Mouse (Mus musculus): ENCODE measurements around the gene Zfand4. TPM values are rescaled to one million over a fixed set of nuclear protein-coding genes. Genes with fewer than 3 reads are reported as not detected.

The Zfand4 gene
- polyA plus RNA-seq, 1 experiment, result 157 TPM

DNA sequence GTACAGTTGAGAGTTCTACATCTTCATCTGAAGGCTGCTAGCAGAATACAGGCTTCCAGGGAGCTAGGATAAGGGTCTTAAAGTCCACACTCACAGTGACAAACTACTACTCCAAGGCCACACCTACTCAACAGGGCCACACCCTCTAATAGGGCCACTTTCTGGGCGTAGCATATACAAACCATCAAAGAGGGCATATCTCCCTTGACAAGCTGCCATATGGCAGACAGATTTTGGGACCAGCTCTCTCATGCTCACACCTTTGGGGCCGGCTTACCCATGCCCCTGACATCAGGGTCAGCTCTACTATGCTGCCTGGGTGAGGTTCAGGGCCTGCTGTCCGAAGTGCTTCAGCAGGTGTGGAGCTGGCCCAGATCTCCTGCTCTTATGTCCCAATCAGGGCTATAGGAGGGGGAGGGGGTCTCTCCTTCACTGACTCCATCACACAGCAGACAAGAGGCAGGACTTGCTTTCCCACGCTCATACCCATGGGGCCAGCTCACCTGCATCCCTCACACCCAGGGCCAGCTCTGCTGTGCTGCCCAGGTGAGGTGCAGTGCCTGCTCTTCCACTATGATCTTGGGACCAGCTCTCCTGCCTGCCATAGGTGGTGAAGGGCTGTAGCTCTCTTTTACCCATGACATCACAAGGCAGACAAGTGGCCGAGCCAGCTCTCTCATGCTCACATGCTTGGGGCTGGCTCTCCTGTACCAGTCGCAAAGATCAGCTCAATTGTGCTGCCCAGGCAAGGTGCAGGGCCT lies 106.4 kb downstream of the Zfand4 start:
- Histone ChIP-seq H3K36me3 (ENCODE audit: control insufficient read depth, insufficient read depth, low read length) (no peaks in the 10 kb centered on the region), H3K27ac (ENCODE audit: control insufficient read depth, insufficient read depth, low read depth, low read length) (no peak overlapping the region), H3K4me3 (ENCODE audit: control insufficient read depth, low read depth, low read length) (no peak overlapping the region), H3K27me3 (ENCODE audit: control insufficient read depth, insufficient read depth, low read length) (no peaks in the 10 kb centered on the region), H3K4me1 (ENCODE audit: control insufficient read depth, insufficient read depth, low read length) (no peaks in the 10 kb centered on the region)
- TF ChIP-seq CTCF (IDR thresholded peaks at IDR 0.05; ENCODE audit: control insufficient read depth, insufficient read depth, insufficient replicate concordance, low read depth, low read length) (no peak), POLR2A (IDR thresholded peaks at IDR 0.05; ENCODE audit: control insufficient read depth, low read depth, low read length) (no peak)

DNA sequence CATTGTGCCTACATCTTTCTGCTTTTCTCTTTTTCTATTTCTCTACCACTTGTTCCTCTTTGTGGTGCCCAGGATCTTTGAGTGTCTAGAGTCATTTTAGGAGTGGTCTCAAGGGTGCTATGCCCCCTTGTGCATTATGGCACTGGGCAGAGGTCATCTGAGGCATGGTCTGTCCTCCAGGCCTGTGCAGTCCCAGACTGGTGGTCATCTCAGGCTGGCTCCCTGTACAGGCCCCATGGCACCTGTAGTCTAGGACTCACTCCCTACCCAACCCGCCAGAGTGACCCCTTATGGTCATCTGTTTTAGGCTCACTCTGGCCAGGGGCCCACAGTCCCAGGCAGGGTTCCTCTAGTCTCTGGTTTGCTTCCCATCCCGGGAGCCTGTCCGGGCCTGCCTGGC lies 107.5 kb downstream of the Zfand4 start:
- Histone ChIP-seq H3K27ac (ENCODE audit: control insufficient read depth, insufficient read depth, low read depth, low read length) (no peak overlapping the region), H3K27me3 (ENCODE audit: control insufficient read depth, insufficient read depth, low read length) (no peaks in the 10 kb centered on the region), H3K4me1 (ENCODE audit: control insufficient read depth, insufficient read depth, low read length) (no peaks in the 10 kb centered on the region), H3K36me3 (ENCODE audit: control insufficient read depth, insufficient read depth, low read length) (no peaks in the 10 kb centered on the region), H3K4me3 (ENCODE audit: control insufficient read depth, low read depth, low read length) (no peak overlapping the region)
- TF ChIP-seq POLR2A (IDR thresholded peaks at IDR 0.05; ENCODE audit: control insufficient read depth, low read depth, low read length) (no peak), CTCF (IDR thresholded peaks at IDR 0.05; ENCODE audit: control insufficient read depth, insufficient read depth, insufficient replicate concordance, low read depth, low read length) (no peak)

DNA sequence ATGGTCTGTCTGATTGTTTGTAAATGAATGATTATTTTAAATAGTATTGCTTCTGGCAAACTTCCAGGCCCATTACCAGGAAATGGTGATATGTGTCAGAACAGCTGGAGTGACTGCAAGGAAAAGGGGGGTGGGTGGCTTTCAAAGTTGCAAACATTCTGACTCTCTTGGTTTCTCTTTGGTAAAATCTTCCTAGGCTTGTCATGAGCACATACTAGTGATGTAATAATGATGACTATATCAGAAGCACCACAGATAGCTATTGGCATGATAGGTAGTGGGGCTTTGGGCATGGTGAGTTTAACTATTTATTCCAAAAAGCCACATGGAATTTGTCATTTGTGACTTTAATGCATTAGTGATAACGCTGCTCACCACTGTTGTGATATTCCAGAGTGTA lies 110.1 kb downstream of the Zfand4 start:
- Histone ChIP-seq H3K4me1 (ENCODE audit: control insufficient read depth, insufficient read depth, low read length) (no peaks in the 10 kb centered on the region), H3K36me3 (ENCODE audit: control insufficient read depth, insufficient read depth, low read length) (no peaks in the 10 kb centered on the region), H3K4me3 (ENCODE audit: control insufficient read depth, low read depth, low read length) (no peak overlapping the region), H3K27ac (ENCODE audit: control insufficient read depth, insufficient read depth, low read depth, low read length) (no peak overlapping the region), H3K27me3 (ENCODE audit: control insufficient read depth, insufficient read depth, low read length) (no peaks in the 10 kb centered on the region)
- no peak for TF ChIP-seq CTCF (IDR thresholded peaks at IDR 0.05; ENCODE audit: control insufficient read depth, insufficient read depth, insufficient replicate concordance, low read depth, low read length)
- TF ChIP-seq POLR2A (IDR thresholded peaks at IDR 0.05; ENCODE audit: control insufficient read depth, low read depth, low read length), result no peak

DNA sequence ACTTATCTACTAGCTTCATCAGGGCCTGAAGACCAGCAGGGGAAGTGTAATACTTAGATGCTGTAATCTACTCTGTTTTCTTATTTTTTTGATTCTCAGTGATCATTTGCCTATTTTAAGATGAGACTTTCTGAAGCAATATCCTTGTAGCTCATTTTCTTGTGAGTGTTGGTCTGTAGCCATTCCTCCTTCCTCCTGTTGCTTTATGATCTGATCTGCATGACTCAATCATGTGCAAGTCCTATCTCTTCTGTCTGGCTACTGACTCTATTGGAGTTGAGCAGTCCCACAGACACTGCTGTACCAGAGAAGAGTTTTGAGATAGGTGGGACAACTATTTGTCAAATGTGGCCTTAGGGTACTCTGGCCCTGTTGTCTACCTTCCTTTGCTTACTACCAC lies 110.6 kb downstream of the Zfand4 start:
- Histone ChIP-seq H3K36me3 (ENCODE audit: control insufficient read depth, insufficient read depth, low read length) (no peaks in the 10 kb centered on the region), H3K4me1 (ENCODE audit: control insufficient read depth, insufficient read depth, low read length) (no peaks in the 10 kb centered on the region), H3K27ac (ENCODE audit: control insufficient read depth, insufficient read depth, low read depth, low read length) (no peak overlapping the region), H3K4me3 (ENCODE audit: control insufficient read depth, low read depth, low read length) (no peak overlapping the region), H3K27me3 (ENCODE audit: control insufficient read depth, insufficient read depth, low read length) (no peaks in the 10 kb centered on the region)
- TF ChIP-seq CTCF (IDR thresholded peaks at IDR 0.05; ENCODE audit: control insufficient read depth, insufficient read depth, insufficient replicate concordance, low read depth, low read length) (no peak), POLR2A (IDR thresholded peaks at IDR 0.05; ENCODE audit: control insufficient read depth, low read depth, low read length) (no peak)

DNA sequence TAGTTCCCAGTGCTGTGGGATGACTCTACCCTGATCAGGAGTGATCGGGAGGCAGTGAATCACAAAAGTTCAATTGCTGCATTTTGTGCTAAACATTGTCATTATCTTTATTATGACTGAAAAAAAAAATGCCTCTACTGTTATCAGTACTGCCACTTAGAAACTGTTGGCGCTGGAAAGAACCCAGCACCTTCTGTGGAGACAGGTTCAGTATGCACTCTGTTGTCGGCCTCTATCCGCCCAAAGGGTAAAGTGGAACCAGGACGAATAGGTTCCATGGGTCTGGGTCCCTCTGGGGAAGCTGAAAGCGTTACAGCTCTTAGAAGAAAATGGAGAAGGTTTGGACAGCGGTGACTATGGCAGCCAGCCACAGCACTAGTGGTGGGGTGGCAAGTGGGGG lies 114.9 kb downstream of the Zfand4 start:
- Histone ChIP-seq H3K27me3 (ENCODE audit: control insufficient read depth, insufficient read depth, low read length) (no peaks in the 10 kb centered on the region), H3K4me1 (ENCODE audit: control insufficient read depth, insufficient read depth, low read length) (no peaks in the 10 kb centered on the region), H3K4me3 (ENCODE audit: control insufficient read depth, low read depth, low read length) (no peak overlapping the region), H3K27ac (ENCODE audit: control insufficient read depth, insufficient read depth, low read depth, low read length) (no peak overlapping the region), H3K36me3 (ENCODE audit: control insufficient read depth, insufficient read depth, low read length) (no peaks in the 10 kb centered on the region)
- TF ChIP-seq POLR2A (IDR thresholded peaks at IDR 0.05; ENCODE audit: control insufficient read depth, low read depth, low read length) (no peak), CTCF (IDR thresholded peaks at IDR 0.05; ENCODE audit: control insufficient read depth, insufficient read depth, insufficient replicate concordance, low read depth, low read length) (no peak)

Other genes starting within 250 kb of the Zfand4 start
- gene Tmcc1, start 70.7 kb upstream of the Zfand4 start, polyA plus RNA-seq (2012; rRNA removed), result 89.6 and 97.7 TPM in 2 replicates
- 11.3 and 12.0 TPM in 2 replicates for gene Washc2, start 56.2 kb upstream of the Zfand4 start, polyA plus RNA-seq (2012; rRNA removed)
- gene March8, start 73.8 kb downstream of the Zfand4 start, polyA plus RNA-seq (2012; rRNA removed), result 19.2 and 20.0 TPM in 2 replicates
- 2.2 and 3.5 TPM in 2 replicates for gene Alox5, start 197.0 kb downstream of the Zfand4 start, polyA plus RNA-seq (2012; rRNA removed)
- gene Olfr211, start 224.9 kb downstream of the Zfand4 start, polyA plus RNA-seq (2012; rRNA removed), result not detected in 2 replicates
- 2.5 and 2.9 TPM in 2 replicates for gene Olfr212, start 242.3 kb downstream of the Zfand4 start, polyA plus RNA-seq (2012; rRNA removed)

Data from testis, adult 2 months (tissue).